Mouse (Mus musculus): ENCODE results near the gene Edem2. TPM values are rescaled to one million over a fixed set of nuclear protein-coding genes. Genes with fewer than 3 reads are reported as not detected.

Gene Edem2
- polyA plus RNA-seq, 1 experiment: 13.0 TPM

Other genes with a start within 250 kb of the Edem2 start
- 514 and 528 TPM in 2 replicates for gene Acss2, start 211.5 kb downstream of the Edem2 start, polyA plus RNA-seq (2012; ENCODE audit: insufficient read depth, insufficient read length, missing spikeins)
- not detected in 2 replicates for gene Ggt7, start 211.2 kb downstream of the Edem2 start, polyA plus RNA-seq (2012; ENCODE audit: insufficient read depth, insufficient read length, missing spikeins)
- gene Gss, start 136.7 kb downstream of the Edem2 start, polyA plus RNA-seq (2012; ENCODE audit: insufficient read depth, insufficient read length, missing spikeins): 15.7 and 25.5 TPM in 2 replicates
- gene Myh7b, start 118.3 kb downstream of the Edem2 start, polyA plus RNA-seq (2012; ENCODE audit: insufficient read depth, insufficient read length, missing spikeins): 0.16 and 1.2 TPM in 2 replicates
- gene Trpc4ap, start 37.1 kb downstream of the Edem2 start, polyA plus RNA-seq (2012; ENCODE audit: insufficient read depth, insufficient read length, missing spikeins): 52.3 and 69.5 TPM in 2 replicates
- gene Gm17581, start 6.4 kb upstream of the Edem2 start, polyA plus RNA-seq (2012; ENCODE audit: insufficient read depth, insufficient read length, missing spikeins): not detected in 2 replicates
- 8.5 and 8.6 TPM in 2 replicates for gene Procr, start 21.6 kb upstream of the Edem2 start, polyA plus RNA-seq (2012; ENCODE audit: insufficient read depth, insufficient read length, missing spikeins)
- not detected in 2 replicates for gene Mmp24, start 45.9 kb upstream of the Edem2 start, polyA plus RNA-seq (2012; ENCODE audit: insufficient read depth, insufficient read length, missing spikeins)
- gene BC029722, start 90.0 kb upstream of the Edem2 start, polyA plus RNA-seq (2012; ENCODE audit: insufficient read depth, insufficient read length, missing spikeins): 43.8 and 58.8 TPM in 2 replicates
- 48.6 and 64.7 TPM in 2 replicates for gene Eif6, start 97.5 kb upstream of the Edem2 start, polyA plus RNA-seq (2012; ENCODE audit: insufficient read depth, insufficient read length, missing spikeins)
- gene Fam83c, start 105.4 kb upstream of the Edem2 start, polyA plus RNA-seq (2012; ENCODE audit: insufficient read depth, insufficient read length, missing spikeins): not detected in 2 replicates
- gene Uqcc1, start 200.8 kb upstream of the Edem2 start, polyA plus RNA-seq (2012; ENCODE audit: insufficient read depth, insufficient read length, missing spikeins): 178 and 202 TPM in 2 replicates
- not detected in 2 replicates for gene Gm15557, start 211.3 kb upstream of the Edem2 start, polyA plus RNA-seq (2012; ENCODE audit: insufficient read depth, insufficient read length, missing spikeins)
- gene Gdf5, start 215.9 kb upstream of the Edem2 start, polyA plus RNA-seq (2012; ENCODE audit: insufficient read depth, insufficient read length, missing spikeins): 2.4 and 3.1 TPM in 2 replicates
- gene Cep250, start 227.0 kb upstream of the Edem2 start, polyA plus RNA-seq (2012; ENCODE audit: insufficient read depth, insufficient read length, missing spikeins): 2.6 and 3.4 TPM in 2 replicates